In the genomic region with DNA sequence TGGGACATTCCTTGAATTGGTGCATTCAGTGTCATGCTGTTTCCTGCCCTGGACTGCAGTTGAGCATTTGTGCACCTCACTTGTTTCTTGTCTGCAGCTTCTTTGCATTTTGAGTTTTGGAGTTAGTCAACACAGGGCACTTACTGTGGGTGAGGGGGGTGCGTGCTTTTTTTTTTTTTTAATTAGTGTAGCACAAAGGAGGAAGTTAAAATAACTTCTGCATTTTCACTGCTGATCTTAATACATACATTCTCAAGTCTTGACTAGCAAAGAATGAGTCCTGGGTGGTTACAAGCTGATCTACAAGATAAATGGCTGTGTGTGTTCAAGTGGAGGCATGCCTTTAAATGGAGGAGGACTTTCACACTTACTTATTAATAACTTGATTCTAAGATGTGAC, we compare ENCODE assay signal across 9 mouse cellular contexts. TPM values are rescaled to one million over a fixed set of nuclear protein-coding genes. Genes with fewer than 3 reads are reported as not detected.
A peak's percentile ranks its signal among the peaks of the same experiment; 100 is the strongest.
DNase-seq lines count a peak whose midpoint lies in the region; ATAC-seq and TF ChIP-seq lines count a peak whose summit lies in the region.
"Had no signal": no experiment of that assay in that cellular context is flagged by ENCODE, and none has a peak within 500 bp of the region (broad histone marks: within the 10 kb centered on the region; RNA-seq: fewer than 3 reads in every experiment).

No protein-coding gene starts in this region.

- H3K36me3 ChIP-seq in kidney, embryonic 15.5 days: no peaks in the 10 kb centered on the region
- H3K36me3 ChIP-seq in midbrain, postnatal 0 days (ENCODE audit: insufficient read depth, low read length): no peaks in the 10 kb centered on the region

- TF ChIP-seq CTCF in midbrain, postnatal 0 days (IDR thresholded peaks at IDR 0.05): no peak

- peaks cover 47% of the 10 kb centered on the region for H3K4me1 ChIP-seq in kidney, embryonic 15.5 days
- peaks cover 10% of the 10 kb centered on the region for H3K4me1 ChIP-seq in brown adipose tissue, adult 24 weeks (ENCODE audit: control insufficient read depth, insufficient read depth, insufficient read length, low read length)
- peaks cover 23% of the 10 kb centered on the region for H3K4me1 ChIP-seq in midbrain, postnatal 0 days (ENCODE audit: insufficient read depth, low read length)

- H3K4me3 ChIP-seq in kidney, embryonic 15.5 days (replicated peaks): peak overlapping the region; percentile 93
- peak overlapping the region; percentile 91 for H3K4me3 ChIP-seq in brown adipose tissue, adult 24 weeks (ENCODE audit: insufficient read depth, low read depth, low read length)
- peak overlapping the region; percentile 97 for H3K4me3 ChIP-seq in midbrain, postnatal 0 days (ENCODE audit: low read depth, low read length)

- peak overlapping the region; percentile 84 for H3K4me2 ChIP-seq in kidney, embryonic 15.5 days
- H3K4me2 ChIP-seq in midbrain, postnatal 0 days (ENCODE audit: low read depth, low read length, poor library complexity, severe bottlenecking): peak overlapping the region; percentile 66

- peak overlapping the region; percentile 96 for H3K9ac ChIP-seq in kidney, embryonic 15.5 days
- no peak overlapping the region for H3K9ac ChIP-seq in midbrain, postnatal 0 days (replicated peaks; ENCODE audit: low read length, poor library complexity, severe bottlenecking)

- 0 out of 2 replicates have a peak overlapping the region, but pooled peaks have one; percentile 95 for H3K27ac ChIP-seq in kidney, embryonic 15.5 days
- H3K27ac ChIP-seq in brown adipose tissue, adult 24 weeks (replicated peaks; ENCODE audit: low read depth, low read length): peak overlapping the region; percentile 97
- no peak overlapping the region for H3K27ac ChIP-seq in midbrain, postnatal 0 days (ENCODE audit: low read depth, low read length)

- no peak for DNase-seq in kidney, adult 18-20 months
- peak; percentile 67 for DNase-seq in induced T-regulatory cell, adult 2 months (ENCODE audit: low read depth)
- DNase-seq in midbrain, postnatal 0 days (ENCODE audit: low spot score): no peak
- no peak for DNase-seq in embryo, embryonic 11 days
- no peak for DNase-seq in layer of hippocampus, adult 9-11 months
- no peak for DNase-seq in frontal cortex, adult 2 months (ENCODE audit: extremely low spot score in 1 of 2, low spot score in 1 of 2)

- no peaks in the 10 kb centered on the region for H3K27me3 ChIP-seq in kidney, embryonic 15.5 days
- no peaks in the 10 kb centered on the region for H3K27me3 ChIP-seq in midbrain, postnatal 0 days (ENCODE audit: insufficient read depth, low read length)

- no peak for ATAC-seq in kidney, embryonic 15.5 days (replicated peaks; ENCODE audit: low FRiP score)
- ATAC-seq in midbrain, postnatal 0 days (ENCODE audit: low FRiP score): no peak

- 45% methylated on average over 1 of the region's 1 CpGs for whole genome bisulfite sequencing in kidney, embryonic 15.5 days
- 85% methylated on average over 1 of the region's 1 CpGs for WGBS in midbrain, postnatal 0 days

- no peaks in the 10 kb centered on the region for H3K9me3 ChIP-seq in kidney, embryonic 15.5 days (replicated peaks)
- H3K9me3 ChIP-seq in midbrain, postnatal 0 days (ENCODE audit: low read length): no peaks in the 10 kb centered on the region

RNA-seq across cellular contexts. Expression of a gene that starts 2.3 kb away (rescaled TPM):
- 446 and 449 TPM in 2 replicates for polyA plus RNA-seq in kidney, embryonic 15.5 days (2015; fragmentation: Nextera tagmentation; extraction: Ambion mirVana)
- polyA plus RNA-seq in brown adipose tissue, adult 24 weeks (2012; ENCODE audit: insufficient read depth, insufficient read length, missing spikeins): 131 and 169 TPM in 2 replicates
- 149 and 183 TPM in 2 replicates for total RNA-seq in midbrain, postnatal 0 days (2014; rRNA removed)
- 442 and 464 TPM in 2 replicates for polyA plus RNA-seq in midbrain, postnatal 0 days (2015; fragmentation: Nextera tagmentation; extraction: Ambion mirVana)
- 213 and 235 TPM in 2 replicates for polyA plus RNA-seq in frontal cortex, adult 2 months (2012; rRNA removed)

RNA-seq across cellular contexts. Expression of a gene that starts 40.2 kb away (rescaled TPM):
- 1.7 and 2.1 TPM in 2 replicates for polyA plus RNA-seq in kidney, embryonic 15.5 days (2015; fragmentation: Nextera tagmentation; extraction: Ambion mirVana)
- polyA plus RNA-seq in brown adipose tissue, adult 24 weeks (2012; ENCODE audit: insufficient read depth, insufficient read length, missing spikeins): not detected in 2 replicates
- total RNA-seq in midbrain, postnatal 0 days (2014; rRNA removed): 0.52 TPM in 1 of 2 replicates, not detected in the other
- 0.16 TPM in 1 of 2 replicates, not detected in the other for polyA plus RNA-seq in midbrain, postnatal 0 days (2015; fragmentation: Nextera tagmentation; extraction: Ambion mirVana)
- polyA plus RNA-seq in frontal cortex, adult 2 months (2012; rRNA removed): 0.14 TPM in 1 of 2 replicates, not detected in the other

RNA-seq across cellular contexts. Expression of a gene that starts 43.7 kb away (rescaled TPM):
- polyA plus RNA-seq in kidney, embryonic 15.5 days (2015; fragmentation: Nextera tagmentation; extraction: Ambion mirVana): not detected in 2 replicates
- polyA plus RNA-seq in brown adipose tissue, adult 24 weeks (2012; ENCODE audit: insufficient read depth, insufficient read length, missing spikeins): not detected in 2 replicates
- total RNA-seq in midbrain, postnatal 0 days (2014; rRNA removed): not detected in 2 replicates
- polyA plus RNA-seq in midbrain, postnatal 0 days (2015; fragmentation: Nextera tagmentation; extraction: Ambion mirVana): not detected in 2 replicates
- polyA plus RNA-seq in frontal cortex, adult 2 months (2012; rRNA removed): not detected in 2 replicates
- total RNA-seq: adrenal gland, postnatal 4 days had no signal

RNA-seq across cellular contexts. Expression of a gene that starts 46.4 kb away (rescaled TPM):
- 267 and 283 TPM in 2 replicates for polyA plus RNA-seq in kidney, embryonic 15.5 days (2015; fragmentation: Nextera tagmentation; extraction: Ambion mirVana)
- 66.7 and 77.7 TPM in 2 replicates for polyA plus RNA-seq in brown adipose tissue, adult 24 weeks (2012; ENCODE audit: insufficient read depth, insufficient read length, missing spikeins)
- total RNA-seq in midbrain, postnatal 0 days (2014; rRNA removed): 139 and 148 TPM in 2 replicates
- 203 and 216 TPM in 2 replicates for polyA plus RNA-seq in midbrain, postnatal 0 days (2015; fragmentation: Nextera tagmentation; extraction: Ambion mirVana)
- 182 and 184 TPM in 2 replicates for polyA plus RNA-seq in frontal cortex, adult 2 months (2012; rRNA removed)

RNA-seq across cellular contexts. Expression of a gene that starts 46.6 kb away (rescaled TPM):
- 138 and 139 TPM in 2 replicates for polyA plus RNA-seq in kidney, embryonic 15.5 days (2015; fragmentation: Nextera tagmentation; extraction: Ambion mirVana)
- 117 and 146 TPM in 2 replicates for polyA plus RNA-seq in brown adipose tissue, adult 24 weeks (2012; ENCODE audit: insufficient read depth, insufficient read length, missing spikeins)
- 101 and 116 TPM in 2 replicates for total RNA-seq in midbrain, postnatal 0 days (2014; rRNA removed)
- polyA plus RNA-seq in midbrain, postnatal 0 days (2015; fragmentation: Nextera tagmentation; extraction: Ambion mirVana): 135 and 140 TPM in 2 replicates
- polyA plus RNA-seq in frontal cortex, adult 2 months (2012; rRNA removed): 110 and 135 TPM in 2 replicates
